Mouse (Mus musculus): ENCODE results near the gene Lrrc74a.

Lrrc74a gene

GRCm38 (mm10) chr12:86719961-86720639 is 14.1 kb upstream of the Lrrc74a start:
- no peak for DNase-seq (ENCODE audit: low spot score)

GRCm38 (mm10) chr12:86721453-86721852 is 12.7 kb upstream of the Lrrc74a start:
- DNase-seq (ENCODE audit: low spot score) = no peak

DNA sequence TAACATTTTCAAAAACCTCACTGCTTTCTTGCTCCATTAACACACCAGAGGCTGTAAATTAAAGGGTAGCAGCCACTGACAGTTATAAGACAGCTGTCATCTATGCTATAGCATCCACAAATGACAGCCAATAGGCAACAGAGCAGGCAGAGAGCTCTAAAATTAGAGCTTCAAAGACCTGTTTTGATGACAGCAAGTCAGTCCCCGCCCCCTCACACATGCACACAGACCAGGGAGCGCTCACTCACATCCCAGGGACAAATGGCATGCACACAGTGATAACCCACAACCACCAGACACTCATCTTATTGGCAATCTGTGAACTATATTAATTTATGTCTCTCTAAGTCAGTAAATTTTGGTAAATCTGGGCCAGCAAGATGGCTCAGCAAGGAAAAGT is 9.9 kb upstream of the Lrrc74a start:
- no peak for DNase-seq (ENCODE audit: low spot score)

- no peak for DNase-seq (ENCODE audit: low spot score)
Measured at GRCm38 (mm10) chr12:86725706-86726105, 8.5 kb upstream of the Lrrc74a start.

- peak; percentile 98 for DNase-seq (ENCODE audit: low spot score)
Measured at GRCm38 (mm10) chr12:86726120-86726640, 8.0 kb upstream of the Lrrc74a start, which contains the start of gene Angel1. Gene Angel1 (minus strand): TSS chr12:86726460.

GRCm38 (mm10) chr12:86761036-86761435 is 26.9 kb downstream of the Lrrc74a start:
- DNase-seq (ENCODE audit: low spot score) = no peak

GRCm38 (mm10) chr12:86764060-86764459 is 29.9 kb downstream of the Lrrc74a start:
- no peak for DNase-seq (ENCODE audit: low spot score)

- DNase-seq (ENCODE audit: low spot score) = no peak
Measured at GRCm38 (mm10) chr12:86766467-86766866, 32.3 kb downstream of the Lrrc74a start.

- DNase-seq (ENCODE audit: low spot score) = peak; percentile 22
Measured at GRCm38 (mm10) chr12:86767868-86768631, 33.9 kb downstream of the Lrrc74a start.

- DNase-seq (ENCODE audit: low spot score) = peak; percentile 46
Measured at GRCm38 (mm10) chr12:86768986-86769580, 34.9 kb downstream of the Lrrc74a start.

DNA sequence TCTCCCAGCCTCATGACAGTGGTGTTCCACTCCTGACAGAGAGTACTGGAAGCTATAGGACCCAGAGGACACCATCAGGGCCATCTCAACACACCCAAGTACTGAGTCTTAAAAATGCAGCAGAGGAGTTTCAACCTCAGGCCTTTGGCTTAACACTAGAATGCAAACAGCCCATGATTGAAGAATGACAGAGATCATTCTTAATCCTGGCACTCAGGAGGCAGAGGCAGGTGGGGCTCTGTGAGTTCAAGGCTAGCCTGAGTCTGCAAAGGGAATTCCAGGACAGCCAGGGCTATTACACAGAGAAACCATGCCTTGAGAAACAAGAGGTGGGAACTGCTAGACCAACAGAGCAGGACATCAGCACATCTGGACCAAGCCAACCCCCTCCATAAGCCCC is 35.6 kb downstream of the Lrrc74a start:
- no peak for DNase-seq (ENCODE audit: low spot score)

- DNase-seq (ENCODE audit: low spot score) = peak; percentile 69
Measured at GRCm38 (mm10) chr12:86770261-86770670, 36.1 kb downstream of the Lrrc74a start.

GRCm38 (mm10) chr12:86770927-86771326 is 36.8 kb downstream of the Lrrc74a start:
- no peak for DNase-seq (ENCODE audit: low spot score)

GRCm38 (mm10) chr12:86771823-86772427 is 37.8 kb downstream of the Lrrc74a start:
- DNase-seq (ENCODE audit: low spot score) = peak; percentile 84

GRCm38 (mm10) chr12:86772551-86772950 is 38.4 kb downstream of the Lrrc74a start:
- DNase-seq (ENCODE audit: low spot score) = no peak

- DNase-seq (ENCODE audit: low spot score) = peak; percentile 68
Measured at GRCm38 (mm10) chr12:86775561-86776280, 41.6 kb downstream of the Lrrc74a start.

GRCm38 (mm10) chr12:86776341-86776860 is 42.2 kb downstream of the Lrrc74a start:
- DNase-seq (ENCODE audit: low spot score) = peak; percentile 58

- no peak for DNase-seq (ENCODE audit: low spot score)
Measured at GRCm38 (mm10) chr12:86778531-86778930, 44.4 kb downstream of the Lrrc74a start.

- DNase-seq (ENCODE audit: low spot score) = peak; percentile 11
Measured at GRCm38 (mm10) chr12:86779206-86779989, 45.2 kb downstream of the Lrrc74a start.

GRCm38 (mm10) chr12:86781654-86782202 is 47.6 kb downstream of the Lrrc74a start:
- no peak for DNase-seq (ENCODE audit: low spot score)

All from testis, postnatal 14 days (tissue).